Mouse (Mus musculus): Measurements from ENCODE around the gene Sgsm2. TPM values are rescaled to one million over a fixed set of nuclear protein-coding genes. Genes with fewer than 3 reads are reported as not detected.

Gene Sgsm2
- polyA plus RNA-seq, 1 experiment from 2014 or later, result 8.6 TPM

GRCm38 (mm10) chr11:74862129-74862528, 34.7 kb downstream of the Sgsm2 start:
- DNase-seq (ENCODE audit: low spot score), result no peak
- 88% methylated on average over 5 of the region's 5 CpGs for WGBS
- no peak for ATAC-seq (replicated peaks; ENCODE audit: low FRiP score)
- no peak overlapping the region for H3K4me3 ChIP-seq (ENCODE audit: low read depth, low read length)
- H3K9me3 ChIP-seq (ENCODE audit: control insufficient read depth, low read length), result no peaks in the 10 kb centered on the region
- H3K36me3 ChIP-seq (ENCODE audit: control insufficient read depth, insufficient read depth, low read length), result no peaks in the 10 kb centered on the region
- no peak overlapping the region for H3K4me2 ChIP-seq (ENCODE audit: low read depth, low read length, severe bottlenecking)
- no peaks in the 10 kb centered on the region for H3K27me3 ChIP-seq (ENCODE audit: control insufficient read depth, insufficient read depth, low read length)
- no peak overlapping the region for H3K9ac ChIP-seq (ENCODE audit: low read length)
- H3K27ac ChIP-seq (ENCODE audit: low read depth, low read length), result no peak overlapping the region
- no peaks in the 10 kb centered on the region for H3K4me1 ChIP-seq (replicated peaks; ENCODE audit: control insufficient read depth, insufficient read depth, low read length)

- Histone ChIP-seq H3K9ac (ENCODE audit: low read length) (no peak overlapping the region), H3K9me3 (ENCODE audit: control insufficient read depth, low read length) (no peaks in the 10 kb centered on the region), H3K4me3 (ENCODE audit: low read depth, low read length) (no peak overlapping the region), H3K27me3 (ENCODE audit: control insufficient read depth, insufficient read depth, low read length) (no peaks in the 10 kb centered on the region), H3K27ac (ENCODE audit: low read depth, low read length) (no peak overlapping the region), H3K36me3 (ENCODE audit: control insufficient read depth, insufficient read depth, low read length) (no peaks in the 10 kb centered on the region), H3K4me2 (ENCODE audit: low read depth, low read length, severe bottlenecking) (no peak overlapping the region), H3K4me1 (replicated peaks; ENCODE audit: control insufficient read depth, insufficient read depth, low read length) (no peaks in the 10 kb centered on the region)
- ATAC-seq (replicated peaks; ENCODE audit: low FRiP score), result no peak
- 90% methylated on average over 9 of the region's 9 CpGs for WGBS
- peak; percentile 46 for DNase-seq (ENCODE audit: low spot score)
These were observed 39.1 kb downstream of the Sgsm2 start for GRCm38 (mm10) chr11:74857756-74858155.

- DNase-seq (ENCODE audit: low spot score) (no peak), ATAC-seq (replicated peaks; ENCODE audit: low FRiP score) (no peak)
- no peak overlapping the region for H3K27ac ChIP-seq (ENCODE audit: low read depth, low read length)
- H3K4me3 ChIP-seq (ENCODE audit: low read depth, low read length), result no peak overlapping the region
- H3K36me3 ChIP-seq (ENCODE audit: control insufficient read depth, insufficient read depth, low read length), result no peaks in the 10 kb centered on the region
- H3K27me3 ChIP-seq (ENCODE audit: control insufficient read depth, insufficient read depth, low read length), result no peaks in the 10 kb centered on the region
- H3K4me2 ChIP-seq (ENCODE audit: low read depth, low read length, severe bottlenecking), result no peak overlapping the region
- no peak overlapping the region for H3K9ac ChIP-seq (ENCODE audit: low read length)
- WGBS, result 86% methylated on average over 14 of the region's 14 CpGs
- no peaks in the 10 kb centered on the region for H3K9me3 ChIP-seq (ENCODE audit: control insufficient read depth, low read length)
- H3K4me1 ChIP-seq (replicated peaks; ENCODE audit: control insufficient read depth, insufficient read depth, low read length), result no peaks in the 10 kb centered on the region
These were observed 45.7 kb downstream of the Sgsm2 start for GRCm38 (mm10) chr11:74850998-74851661.

DNA sequence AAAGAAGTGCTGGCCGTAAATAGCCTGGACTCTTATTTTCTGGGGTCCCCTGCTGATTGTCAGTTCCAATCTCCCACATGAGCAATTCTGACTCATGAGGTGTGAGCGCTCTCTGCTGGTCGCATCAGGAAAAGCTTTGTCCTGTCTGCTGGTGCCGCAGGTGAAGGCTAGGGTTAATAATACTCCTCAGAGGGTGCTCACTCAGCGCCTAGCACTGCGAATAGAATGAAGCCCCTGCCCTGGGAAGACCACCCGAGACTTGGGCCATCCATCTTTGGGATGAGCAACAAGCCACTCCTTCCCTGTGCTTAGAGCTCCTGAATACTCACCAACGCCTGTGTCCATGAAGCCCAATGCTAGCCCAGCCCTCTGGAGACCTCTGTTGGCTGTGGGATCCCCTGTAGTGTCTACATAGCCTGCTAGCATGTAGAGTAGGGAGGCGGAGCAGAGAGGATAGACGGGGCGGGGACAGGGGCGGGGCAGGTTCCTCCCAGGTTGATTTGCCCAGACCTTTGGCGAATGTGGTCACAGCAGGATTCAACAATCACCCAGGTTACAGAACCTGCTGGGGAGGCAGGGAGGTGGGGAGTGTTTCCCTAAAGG, 48.8 kb downstream of the Sgsm2 start:
- Histone ChIP-seq H3K9me3 (ENCODE audit: control insufficient read depth, low read length) (no peaks in the 10 kb centered on the region), H3K36me3 (ENCODE audit: control insufficient read depth, insufficient read depth, low read length) (no peaks in the 10 kb centered on the region; the same call in 1 of the 2 replicates), H3K9ac (ENCODE audit: low read length) (no peak overlapping the region), H3K4me3 (ENCODE audit: low read depth, low read length) (no peak overlapping the region), H3K4me2 (ENCODE audit: low read depth, low read length, severe bottlenecking) (no peak overlapping the region), H3K27ac (ENCODE audit: low read depth, low read length) (no peak overlapping the region; the same call in 1 of the 2 replicates), H3K27me3 (ENCODE audit: control insufficient read depth, insufficient read depth, low read length) (no peaks in the 10 kb centered on the region), H3K4me1 (replicated peaks; ENCODE audit: control insufficient read depth, insufficient read depth, low read length) (no peaks in the 10 kb centered on the region)
- 2% methylated on average over 13 of the region's 13 CpGs for WGBS
- ATAC-seq (replicated peaks; ENCODE audit: low FRiP score) (peak; percentile 69), DNase-seq (ENCODE audit: low spot score) (peak; percentile 79)

- no peak for ATAC-seq (replicated peaks; ENCODE audit: low FRiP score)
- WGBS, result 77% methylated on average over 3 of the region's 3 CpGs
- no peak overlapping the region for H3K9ac ChIP-seq (ENCODE audit: low read length)
- H3K4me2 ChIP-seq (ENCODE audit: low read depth, low read length, severe bottlenecking), result no peak overlapping the region
- H3K27me3 ChIP-seq (ENCODE audit: control insufficient read depth, insufficient read depth, low read length), result no peaks in the 10 kb centered on the region
- no peak overlapping the region for H3K27ac ChIP-seq (ENCODE audit: low read depth, low read length)
- no peaks in the 10 kb centered on the region for H3K4me1 ChIP-seq (replicated peaks; ENCODE audit: control insufficient read depth, insufficient read depth, low read length)
- no peak overlapping the region for H3K4me3 ChIP-seq (ENCODE audit: low read depth, low read length)
- no peaks in the 10 kb centered on the region; the same call in 1 of the 2 replicates for H3K36me3 ChIP-seq (ENCODE audit: control insufficient read depth, insufficient read depth, low read length)
- DNase-seq (ENCODE audit: low spot score), result no peak
- no peaks in the 10 kb centered on the region for H3K9me3 ChIP-seq (ENCODE audit: control insufficient read depth, low read length)
These were observed 51.1 kb downstream of the Sgsm2 start for GRCm38 (mm10) chr11:74845784-74846183.

- ATAC-seq (replicated peaks; ENCODE audit: low FRiP score) (no peak), DNase-seq (ENCODE audit: low spot score) (no peak)
- H3K4me2 ChIP-seq (ENCODE audit: low read depth, low read length, severe bottlenecking), result no peak overlapping the region
- H3K36me3 ChIP-seq (ENCODE audit: control insufficient read depth, insufficient read depth, low read length), result no peaks in the 10 kb centered on the region; the same call in 1 of the 2 replicates
- H3K27ac ChIP-seq (ENCODE audit: low read depth, low read length), result no peak overlapping the region
- H3K4me3 ChIP-seq (ENCODE audit: low read depth, low read length), result no peak overlapping the region
- WGBS, result 64% methylated on average over 5 of the region's 5 CpGs
- no peaks in the 10 kb centered on the region for H3K9me3 ChIP-seq (ENCODE audit: control insufficient read depth, low read length)
- H3K9ac ChIP-seq (ENCODE audit: low read length), result no peak overlapping the region
- H3K4me1 ChIP-seq (replicated peaks; ENCODE audit: control insufficient read depth, insufficient read depth, low read length), result no peaks in the 10 kb centered on the region; the same call in 1 of the 2 replicates
- no peaks in the 10 kb centered on the region for H3K27me3 ChIP-seq (ENCODE audit: control insufficient read depth, insufficient read depth, low read length)
These were observed 53.1 kb downstream of the Sgsm2 start for GRCm38 (mm10) chr11:74843761-74844160.

DNA sequence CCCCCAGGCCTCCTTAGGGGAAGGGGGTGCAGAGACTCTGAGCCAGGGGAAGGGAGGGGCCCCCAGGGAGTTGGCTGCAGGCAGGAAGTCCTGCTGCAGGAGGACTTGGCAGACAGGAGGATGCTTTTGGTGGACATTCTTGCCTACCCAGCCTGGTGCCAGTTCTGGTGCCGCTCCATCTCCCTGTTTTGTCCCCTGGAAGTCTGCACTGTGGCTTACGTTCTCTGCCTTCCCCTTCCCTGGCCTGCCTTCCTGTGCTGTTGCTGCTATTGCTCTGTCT, 53.5 kb downstream of the Sgsm2 start:
- peak; percentile 51 for DNase-seq (ENCODE audit: low spot score)
- no peaks in the 10 kb centered on the region; the same call in 1 of the 2 replicates for H3K36me3 ChIP-seq (ENCODE audit: control insufficient read depth, insufficient read depth, low read length)
- 89% methylated on average over 2 of the region's 2 CpGs for WGBS

GRCm38 (mm10) chr11:74842656-74843434, 54.0 kb downstream of the Sgsm2 start:
- H3K9ac ChIP-seq (ENCODE audit: low read length), result no peak overlapping the region
- H3K27ac ChIP-seq (ENCODE audit: low read depth, low read length), result no peak overlapping the region
- 90% methylated on average over 22 of the region's 22 CpGs for WGBS
- no peak overlapping the region for H3K4me2 ChIP-seq (ENCODE audit: low read depth, low read length, severe bottlenecking)
- no peaks in the 10 kb centered on the region; the same call in 1 of the 2 replicates for H3K36me3 ChIP-seq (ENCODE audit: control insufficient read depth, insufficient read depth, low read length)
- no peaks in the 10 kb centered on the region; the same call in 1 of the 2 replicates for H3K4me1 ChIP-seq (replicated peaks; ENCODE audit: control insufficient read depth, insufficient read depth, low read length)
- no peak for ATAC-seq (replicated peaks; ENCODE audit: low FRiP score)
- H3K9me3 ChIP-seq (ENCODE audit: control insufficient read depth, low read length), result no peaks in the 10 kb centered on the region
- no peak overlapping the region for H3K4me3 ChIP-seq (ENCODE audit: low read depth, low read length)
- DNase-seq (ENCODE audit: low spot score), result peak; percentile 49
- H3K27me3 ChIP-seq (ENCODE audit: control insufficient read depth, insufficient read depth, low read length), result no peaks in the 10 kb centered on the region

More for the DNA sequence above, 53.5 kb downstream of the Sgsm2 start:
- H3K9me3 ChIP-seq (ENCODE audit: control insufficient read depth, low read length), result no peaks in the 10 kb centered on the region
- no peak for ATAC-seq (replicated peaks; ENCODE audit: low FRiP score)
- H3K27me3 ChIP-seq (ENCODE audit: control insufficient read depth, insufficient read depth, low read length), result no peaks in the 10 kb centered on the region
- H3K4me1 ChIP-seq (replicated peaks; ENCODE audit: control insufficient read depth, insufficient read depth, low read length), result no peaks in the 10 kb centered on the region; the same call in 1 of the 2 replicates
- no peak overlapping the region for H3K4me2 ChIP-seq (ENCODE audit: low read depth, low read length, severe bottlenecking)
- no peak overlapping the region for H3K9ac ChIP-seq (ENCODE audit: low read length)
- no peak overlapping the region for H3K27ac ChIP-seq (ENCODE audit: low read depth, low read length)
- H3K4me3 ChIP-seq (ENCODE audit: low read depth, low read length), result no peak overlapping the region
